Mouse (Mus musculus) activated CD4-positive, CD25-positive, alpha-beta regulatory T cell, adult 9 weeks (primary cell): ENCODE measurements around the gene Cenps. TPM values are rescaled to one million over a fixed set of nuclear protein-coding genes. Genes with fewer than 3 reads are reported as not detected.

Source experiments
- polyA plus RNA-seq: library from polyadenylated mRNA; unstranded; fragments of 100-300 nt; shearing (Covaris generic); gene quantifications from one replicate; pipeline ENCODE4 v1.2.1, GENCODE M21; 2017

Cenps gene
- polyA plus RNA-seq: 7.3 TPM

GRCm38 (mm10) chr4:149136982-149137770 lies at the start of gene Cenps:
Cenps (minus strand) TSS chr4:149137629.

GRCm38 (mm10) chr4:149166215-149166946 lies 29.0 kb upstream of the Cenps start, which contains the start of gene Pgd:
Pgd (minus strand) TSS chr4:149166771.

DNA sequence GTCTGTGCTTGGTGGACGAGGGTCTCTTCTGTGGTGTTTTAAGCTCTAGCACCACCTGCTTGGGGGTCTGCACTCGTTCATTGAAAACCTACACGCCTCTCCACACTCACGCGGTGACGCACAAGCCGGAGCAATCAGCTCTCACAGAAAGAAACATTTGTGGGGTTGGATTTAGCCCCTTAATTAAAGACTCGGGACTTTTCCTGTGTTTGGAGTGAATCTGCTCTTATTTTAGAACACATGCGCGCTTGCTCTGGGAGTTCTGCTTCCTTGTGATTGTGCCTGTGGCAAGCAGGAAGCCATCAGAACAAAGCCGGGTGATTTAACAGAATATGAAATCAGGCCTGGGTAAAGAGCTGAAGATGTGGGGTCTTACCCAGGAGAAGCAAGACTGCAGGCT lies 10.8 kb downstream of the Cenps start, which contains the start of gene Cort:
Gene Cort (minus strand): TSS at position 101 of the 400 bp plus-strand sequence.

DNA sequence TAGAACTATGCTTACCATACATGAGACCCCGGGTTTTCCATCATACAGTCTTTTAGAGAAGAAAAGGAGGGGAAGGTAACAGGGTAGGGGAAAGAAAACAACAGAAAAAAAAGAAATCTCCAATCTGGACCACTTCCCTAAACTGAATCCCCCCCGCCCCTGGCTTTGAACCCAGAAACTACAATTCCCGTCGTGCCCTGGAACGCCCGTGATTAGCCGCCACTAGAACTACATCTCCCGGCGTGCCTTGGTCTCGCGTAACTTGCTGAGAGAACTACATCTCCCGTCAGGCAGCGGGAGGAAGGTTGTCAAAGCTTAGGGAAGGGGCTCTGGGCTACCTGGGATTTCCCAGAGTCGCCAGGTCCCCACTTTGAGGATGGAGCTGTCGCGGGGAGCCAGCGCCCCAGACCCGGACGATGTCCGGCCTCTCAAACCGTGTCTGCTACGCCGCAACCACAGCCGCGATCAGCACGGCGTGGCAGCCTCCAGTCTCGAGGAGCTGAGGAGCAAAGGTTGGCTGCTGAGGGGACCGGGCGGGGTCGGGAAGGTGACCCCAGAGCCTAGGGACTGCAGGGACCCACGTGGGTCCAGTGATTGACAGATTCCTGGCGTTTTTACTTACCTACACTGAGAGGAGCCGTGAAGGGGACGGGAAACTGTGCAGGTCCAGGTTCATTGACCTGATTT lies 33.4 kb downstream of the Cenps start, which contains the start of gene Dffa:
Gene Dffa (plus strand): TSS at position 272 of the 687 bp plus-strand sequence.

DNA sequence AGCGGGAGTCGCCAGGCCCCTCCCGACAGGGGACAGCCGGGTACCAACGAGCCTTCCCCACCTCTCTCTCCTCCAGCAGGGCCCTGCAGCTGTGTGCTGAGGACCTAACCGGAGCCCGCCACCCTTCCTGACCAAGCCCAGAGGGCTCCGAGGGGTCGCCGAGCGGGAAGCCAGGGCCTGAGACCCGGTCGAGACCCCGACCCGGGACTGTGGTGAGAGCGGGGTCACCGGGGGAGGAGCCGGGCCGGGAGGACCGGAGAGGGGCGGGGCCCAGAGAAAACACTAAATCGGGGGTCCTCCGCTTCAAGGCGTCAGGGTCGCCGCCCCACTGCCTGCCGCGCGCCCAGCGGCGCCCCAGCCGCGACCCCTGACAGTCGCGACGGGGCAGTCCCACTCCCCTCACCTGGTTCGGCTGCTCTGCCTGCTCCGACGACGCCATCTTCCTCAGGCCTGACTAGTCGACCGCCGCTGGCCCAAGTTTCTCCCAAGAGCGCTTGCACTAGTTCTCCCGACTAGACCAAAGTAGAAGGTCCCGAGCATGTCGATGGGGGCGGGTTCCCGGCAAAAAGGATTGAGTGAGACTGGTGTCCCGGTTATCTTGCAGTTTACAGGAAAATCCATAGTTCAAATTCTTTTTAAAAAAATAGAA lies 37.9 kb downstream of the Cenps start, which contains the start of gene Pex14:
Gene Pex14 (minus strand): TSS at position 508 of the 649 bp plus-strand sequence.

Other genes with a start within 250 kb of the Cenps start
- gene Pex14, start 37.8 kb downstream of the Cenps start, polyA plus RNA-seq: 32.0 TPM
- gene Dffa, start 33.5 kb downstream of the Cenps start, polyA plus RNA-seq: 38.9 TPM
- gene Cort, start 10.9 kb downstream of the Cenps start, polyA plus RNA-seq: not detected
- gene Pgd, start 29.1 kb upstream of the Cenps start, polyA plus RNA-seq: 89.9 TPM
- 8.0 TPM for gene Kif1b, start 170.1 kb upstream of the Cenps start, polyA plus RNA-seq